Mouse (Mus musculus): ENCODE data around the gene Furin. TPM values are rescaled to one million over a fixed set of nuclear protein-coding genes. Genes with fewer than 3 reads are reported as not detected.
A peak's percentile ranks its signal among the peaks of the same experiment; 100 is the strongest.

Gene Furin
- polyA plus RNA-seq, 1 experiment = 72.7 TPM

DNA sequence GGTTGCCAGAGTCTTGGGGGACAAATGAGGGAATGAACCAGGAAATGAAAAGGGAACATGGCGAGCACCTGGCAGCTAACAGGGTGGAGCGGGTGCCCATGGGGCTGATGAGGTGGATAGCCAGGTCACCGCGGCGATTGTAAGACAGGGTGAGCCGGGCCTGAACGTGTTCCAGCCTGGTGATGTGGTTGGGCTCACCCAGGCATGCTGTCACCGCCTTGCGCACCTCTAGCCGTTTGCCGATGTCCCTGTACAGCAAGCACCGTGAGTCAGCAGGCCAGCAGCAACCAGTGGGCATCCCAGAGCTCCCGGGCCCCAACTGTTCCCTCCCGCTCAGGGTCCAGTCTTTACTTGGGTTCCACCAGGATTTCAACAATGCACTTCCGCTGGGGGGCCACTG, 13.1 kb downstream of the Furin start:
- H3K4me3 ChIP-seq (replicated peaks) = peak overlapping the region; percentile 34
- peaks cover 83% of the 10 kb centered on the region for H3K36me3 ChIP-seq (replicated peaks; ENCODE audit: low read length)
- H3K4me1 ChIP-seq = peaks cover 74% of the 10 kb centered on the region
- no peaks in the 10 kb centered on the region for H3K27me3 ChIP-seq (replicated peaks)
- no peaks in the 10 kb centered on the region for H3K9me3 ChIP-seq
- TF ChIP-seq GATA1 (IDR thresholded peaks at IDR 0.05; ENCODE audit: borderline replicate concordance, low read length) = no peak
- no peak for TF ChIP-seq FLI1 (IDR thresholded peaks at IDR 0.05; ENCODE audit: low read length)

DNA sequence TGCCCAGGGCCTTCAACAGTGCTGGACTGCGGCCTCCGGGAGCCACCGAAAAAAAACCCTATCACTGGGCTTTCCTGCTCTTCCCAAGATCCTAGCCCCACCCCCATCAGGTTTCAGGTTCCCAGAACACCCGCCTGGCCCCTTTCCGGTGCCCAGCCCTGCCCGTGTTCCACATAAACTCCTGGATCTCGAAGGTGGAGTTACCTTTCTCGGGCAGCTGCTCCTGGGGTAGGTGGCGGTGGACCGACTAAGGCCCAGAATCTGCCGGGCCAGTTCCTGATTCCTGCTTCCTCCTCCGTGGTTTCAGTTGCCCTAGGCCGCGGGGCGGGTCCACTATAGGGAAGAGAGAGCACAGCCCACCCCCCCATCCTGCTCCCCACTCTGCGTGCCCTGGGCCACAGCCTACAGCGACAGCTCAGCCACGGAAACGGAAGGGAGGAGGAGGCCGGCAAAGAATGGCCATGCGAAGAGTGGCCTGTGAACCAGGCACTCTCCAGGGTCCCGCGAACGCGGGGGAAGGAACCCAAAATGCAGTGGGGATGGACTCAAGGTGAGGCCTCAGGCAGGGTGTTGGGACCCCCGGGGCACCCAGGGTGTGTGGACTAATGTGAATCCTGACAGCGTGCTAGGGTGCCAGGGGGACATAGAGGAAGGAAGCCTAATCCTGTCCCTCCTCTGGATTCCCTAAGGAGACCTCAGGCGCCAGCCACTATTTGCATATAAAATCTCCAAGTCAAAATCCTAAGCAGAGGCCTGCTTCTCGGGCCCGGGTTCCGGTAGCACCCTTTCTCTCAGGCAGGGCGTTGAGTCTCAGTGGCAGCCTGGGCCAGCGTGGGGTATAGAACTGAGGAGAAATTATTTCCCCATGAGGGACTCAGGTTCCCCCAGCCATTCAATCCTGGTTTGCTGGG, 17.3 kb downstream of the Furin start, which contains the start of gene Fes:
Fes (minus strand) TSS at position 314 of the 911 bp plus-strand sequence.
- TF ChIP-seq GATA1 (IDR thresholded peaks at IDR 0.05; ENCODE audit: borderline replicate concordance, low read length) (no peak), FLI1 (IDR thresholded peaks at IDR 0.05; ENCODE audit: low read length) (no peak)
- H3K27me3 ChIP-seq (replicated peaks) = no peaks in the 10 kb centered on the region
- H3K4me1 ChIP-seq = peaks cover 84% of the 10 kb centered on the region
- peaks cover 78% of the 10 kb centered on the region for H3K36me3 ChIP-seq (replicated peaks; ENCODE audit: low read length)
- peak within 1 kb of the TSS; percentile 95 for H3K4me3 ChIP-seq (replicated peaks)
- H3K9me3 ChIP-seq = no peaks in the 10 kb centered on the region

DNA sequence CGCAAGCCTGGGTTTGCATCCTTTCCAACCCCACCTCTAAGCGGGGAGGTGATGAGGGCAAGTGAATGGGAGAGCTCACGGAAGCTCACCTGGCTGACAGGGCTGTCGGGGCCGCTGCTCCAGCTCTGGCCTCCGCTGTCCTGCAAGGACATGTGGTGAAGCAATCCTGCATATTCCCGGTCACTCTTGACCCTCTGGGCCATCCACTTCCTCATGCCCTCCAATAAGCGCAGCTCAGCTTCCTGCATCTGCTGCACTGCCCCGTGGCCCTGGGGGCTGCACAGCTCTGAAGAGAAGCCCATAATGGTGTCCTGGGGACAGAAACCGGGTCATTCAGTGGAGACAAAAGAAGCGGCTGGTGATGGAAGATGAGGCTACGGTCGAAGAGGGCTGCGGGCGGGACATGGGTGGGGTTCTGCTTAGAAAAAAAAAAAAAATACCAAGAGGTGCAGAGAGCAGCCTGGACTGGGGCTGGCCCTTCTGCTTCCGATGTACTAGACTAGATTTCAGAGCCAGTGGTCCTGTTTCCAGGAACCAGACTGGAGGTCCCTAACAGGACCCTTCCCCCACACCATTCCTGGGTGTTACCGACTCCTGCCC, 18.1 kb downstream of the Furin start:
- H3K4me1 ChIP-seq = peaks cover 85% of the 10 kb centered on the region
- TF ChIP-seq GATA1 (IDR thresholded peaks at IDR 0.05; ENCODE audit: borderline replicate concordance, low read length) = no peak
- no peak for TF ChIP-seq FLI1 (IDR thresholded peaks at IDR 0.05; ENCODE audit: low read length)
- no peaks in the 10 kb centered on the region for H3K27me3 ChIP-seq (replicated peaks)
- H3K4me3 ChIP-seq (replicated peaks) = peak overlapping the region; percentile 95
- peaks cover 78% of the 10 kb centered on the region for H3K36me3 ChIP-seq (replicated peaks; ENCODE audit: low read length)
- H3K9me3 ChIP-seq = no peaks in the 10 kb centered on the region

DNA sequence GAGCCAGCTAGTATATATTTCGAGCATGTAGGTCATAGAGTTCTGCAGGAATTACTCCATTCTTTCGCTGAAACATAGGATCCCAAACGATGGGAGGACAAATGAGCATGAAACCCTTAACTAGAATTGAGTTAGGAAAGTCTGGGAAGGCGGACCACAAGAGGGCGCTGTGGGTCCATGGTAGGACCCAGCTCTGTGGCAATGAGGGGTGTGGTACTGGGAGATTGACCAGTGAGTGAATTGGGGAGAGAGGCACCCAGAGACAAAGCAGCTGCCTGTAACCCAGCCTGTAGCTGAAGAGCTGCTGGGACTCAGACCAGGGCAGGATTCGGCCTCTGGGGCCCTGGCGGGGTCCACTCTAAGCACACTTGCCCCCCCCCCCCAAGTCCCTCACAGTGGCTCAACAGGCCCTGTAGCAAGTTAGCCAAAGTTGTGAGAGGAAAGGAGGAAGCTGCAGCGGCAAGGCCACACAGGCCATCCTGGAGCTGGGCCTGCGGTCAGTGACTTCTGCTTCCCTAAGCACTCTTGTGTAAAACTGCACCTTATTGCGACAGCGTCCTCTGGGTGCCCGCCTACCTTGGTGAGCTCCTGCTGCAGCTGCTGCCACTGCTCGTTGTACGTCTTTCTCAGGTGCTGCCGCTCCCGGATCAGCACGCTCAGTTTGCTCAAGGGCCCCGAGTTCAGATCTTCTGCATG, 18.9 kb downstream of the Furin start:
- H3K4me1 ChIP-seq = peaks cover 88% of the 10 kb centered on the region
- no peak for TF ChIP-seq FLI1 (IDR thresholded peaks at IDR 0.05; ENCODE audit: low read length)
- TF ChIP-seq GATA1 (IDR thresholded peaks at IDR 0.05; ENCODE audit: borderline replicate concordance, low read length) = no peak
- no peaks in the 10 kb centered on the region for H3K27me3 ChIP-seq (replicated peaks)
- no peaks in the 10 kb centered on the region for H3K9me3 ChIP-seq
- H3K4me3 ChIP-seq (replicated peaks) = peak overlapping the region; percentile 95
- peaks cover 78% of the 10 kb centered on the region for H3K36me3 ChIP-seq (replicated peaks; ENCODE audit: low read length)

DNA sequence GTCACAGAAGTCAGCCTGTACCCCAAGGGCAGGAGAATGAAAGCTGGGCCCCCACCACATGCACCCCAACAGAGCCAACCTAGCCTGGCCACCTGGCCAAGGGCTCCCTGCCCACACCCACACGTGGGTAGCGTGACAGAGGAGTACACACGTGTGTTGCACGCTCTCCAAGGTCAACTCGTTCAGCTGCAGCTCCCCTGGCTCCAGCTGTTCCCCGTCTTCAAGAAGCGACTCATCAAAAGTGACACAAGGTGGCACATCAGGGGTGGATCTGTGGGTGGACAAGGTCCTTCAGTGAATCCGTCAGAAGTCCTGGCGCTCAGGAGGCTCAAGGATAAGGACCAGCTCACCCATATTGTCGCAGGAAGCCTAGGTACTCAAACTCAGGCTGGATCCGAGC, 22.3 kb downstream of the Furin start:
- Histone ChIP-seq H3K9me3 (no peaks in the 10 kb centered on the region), H3K4me3 (replicated peaks) (no peak overlapping the region), H3K4me1 (peaks cover 77% of the 10 kb centered on the region), H3K27me3 (replicated peaks) (no peaks in the 10 kb centered on the region), H3K36me3 (replicated peaks; ENCODE audit: low read length) (peaks cover 83% of the 10 kb centered on the region)
- TF ChIP-seq FLI1 (IDR thresholded peaks at IDR 0.05; ENCODE audit: low read length) = no peak
- TF ChIP-seq GATA1 (IDR thresholded peaks at IDR 0.05; ENCODE audit: borderline replicate concordance, low read length) = no peak

DNA sequence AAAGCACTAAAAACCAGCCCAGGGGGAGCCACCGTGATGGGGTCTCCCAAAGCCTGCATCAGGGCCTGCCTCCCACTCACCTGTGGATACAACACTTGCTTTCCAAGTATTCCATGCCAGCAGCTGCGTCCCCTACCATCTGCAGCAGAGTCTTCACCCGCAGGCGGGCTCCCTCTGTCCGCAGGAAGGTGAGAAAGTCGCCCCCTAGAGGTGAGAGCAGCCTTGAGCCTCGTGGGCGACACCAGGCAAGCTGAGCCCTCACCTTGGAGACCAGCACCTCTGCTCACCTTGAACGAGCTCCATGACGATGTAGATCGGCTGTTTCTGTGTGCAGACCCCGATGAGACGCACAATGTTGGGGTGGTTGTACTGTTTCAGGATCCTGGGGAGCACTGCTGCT, 25.7 kb downstream of the Furin start:
- no peak for TF ChIP-seq FLI1 (IDR thresholded peaks at IDR 0.05; ENCODE audit: low read length)
- TF ChIP-seq GATA1 (IDR thresholded peaks at IDR 0.05; ENCODE audit: borderline replicate concordance, low read length) = no peak
- no peaks in the 10 kb centered on the region for H3K27me3 ChIP-seq (replicated peaks)
- H3K4me3 ChIP-seq (replicated peaks) = no peak overlapping the region
- peaks cover 83% of the 10 kb centered on the region for H3K36me3 ChIP-seq (replicated peaks; ENCODE audit: low read length)
- H3K9me3 ChIP-seq = no peaks in the 10 kb centered on the region
- peaks cover 84% of the 10 kb centered on the region for H3K4me1 ChIP-seq

DNA sequence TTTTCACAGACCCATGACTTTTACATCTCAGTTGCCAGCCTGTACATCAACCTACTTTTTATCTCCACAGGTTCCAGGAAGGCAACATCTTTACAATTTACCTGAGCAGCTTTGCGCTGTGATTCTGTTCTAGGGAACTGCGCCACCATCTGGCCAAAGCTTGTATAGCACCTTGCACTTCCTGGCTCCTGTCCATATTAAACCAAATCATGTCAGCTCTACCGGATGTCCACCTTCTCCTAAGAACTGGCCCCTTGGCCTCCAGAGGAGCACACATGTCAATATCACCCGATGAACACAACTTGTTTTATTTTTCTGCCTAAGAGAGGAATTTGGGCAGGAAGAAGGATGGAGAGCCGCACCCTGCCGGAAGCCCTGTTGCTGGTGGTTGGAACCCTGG, 27.8 kb downstream of the Furin start:
- TF ChIP-seq FLI1 (IDR thresholded peaks at IDR 0.05; ENCODE audit: low read length) = no peak
- no peak for TF ChIP-seq GATA1 (IDR thresholded peaks at IDR 0.05; ENCODE audit: borderline replicate concordance, low read length)
- Histone ChIP-seq H3K4me3 (replicated peaks) (no peak overlapping the region), H3K9me3 (no peaks in the 10 kb centered on the region), H3K36me3 (replicated peaks; ENCODE audit: low read length) (peaks cover 64% of the 10 kb centered on the region), H3K4me1 (peaks cover 87% of the 10 kb centered on the region), H3K27me3 (replicated peaks) (no peaks in the 10 kb centered on the region)

DNA sequence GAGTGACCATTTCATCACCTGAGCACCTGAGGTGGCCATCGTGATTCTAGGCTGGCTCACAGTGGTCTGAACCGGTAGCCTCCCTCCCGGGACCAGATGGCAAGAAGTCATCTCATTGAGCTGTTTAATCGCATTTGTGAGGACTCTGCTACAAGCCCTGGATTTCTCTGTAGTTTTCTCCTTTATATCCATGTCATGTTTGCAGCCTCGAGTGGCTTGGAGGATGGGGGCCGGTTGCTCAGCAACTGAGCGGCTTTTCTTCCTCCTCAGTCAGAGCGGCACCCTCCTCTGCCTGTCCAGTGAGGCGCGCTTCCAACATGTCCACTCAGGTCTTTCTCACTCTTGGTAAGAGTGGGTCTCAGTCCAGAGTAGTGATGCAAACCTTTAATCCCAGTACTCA, 29.0 kb downstream of the Furin start:
- peaks cover 89% of the 10 kb centered on the region for H3K4me1 ChIP-seq
- H3K4me3 ChIP-seq (replicated peaks) = no peak overlapping the region
- TF ChIP-seq GATA1 (IDR thresholded peaks at IDR 0.05; ENCODE audit: borderline replicate concordance, low read length) = no peak
- no peak for TF ChIP-seq FLI1 (IDR thresholded peaks at IDR 0.05; ENCODE audit: low read length)

DNA sequence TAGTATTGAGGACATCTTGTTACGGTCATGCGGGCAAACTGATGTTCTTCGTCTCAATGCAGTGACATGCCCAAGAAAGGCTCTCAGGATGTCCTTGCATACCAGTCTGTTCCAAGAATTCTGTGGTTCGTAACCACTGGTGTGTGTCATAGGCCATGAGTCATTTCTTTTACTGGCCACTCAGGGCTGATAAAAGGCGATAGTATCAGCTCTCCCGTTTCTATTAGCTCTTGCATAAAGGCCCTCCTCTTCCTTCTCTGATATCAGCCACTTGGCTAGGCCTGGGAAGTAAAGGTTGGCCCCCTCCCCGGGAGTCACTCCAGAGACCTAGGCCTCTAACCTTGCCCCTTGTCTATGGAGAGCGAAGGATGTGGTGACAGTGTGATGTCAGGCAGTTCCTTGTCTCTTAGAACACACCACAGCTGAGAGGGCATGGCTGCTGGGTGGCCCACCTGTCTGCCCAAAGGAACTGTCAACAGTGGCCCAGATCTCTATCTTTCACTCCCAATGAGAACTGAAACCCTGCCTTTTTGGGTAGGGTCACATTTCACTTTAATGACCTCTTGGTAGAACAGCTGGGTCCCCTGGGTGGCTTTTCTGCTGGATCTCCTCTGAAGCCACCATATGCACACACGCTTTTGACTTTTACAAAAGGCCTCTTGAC, 29.7 kb downstream of the Furin start:
- Histone ChIP-seq H3K27me3 (replicated peaks) (no peaks in the 10 kb centered on the region), H3K9me3 (no peaks in the 10 kb centered on the region), H3K4me1 (peaks cover 84% of the 10 kb centered on the region), H3K4me3 (replicated peaks) (peak overlapping the region; percentile 85), H3K36me3 (replicated peaks; ENCODE audit: low read length) (peaks cover 45% of the 10 kb centered on the region)
- no peak for TF ChIP-seq FLI1 (IDR thresholded peaks at IDR 0.05; ENCODE audit: low read length)
- peak; percentile 86 for TF ChIP-seq GATA1 (IDR thresholded peaks at IDR 0.05; ENCODE audit: borderline replicate concordance, low read length)

More for the DNA sequence above, 29.0 kb downstream of the Furin start:
- Histone ChIP-seq H3K9me3 (no peaks in the 10 kb centered on the region), H3K27me3 (replicated peaks) (no peaks in the 10 kb centered on the region), H3K36me3 (replicated peaks; ENCODE audit: low read length) (peaks cover 51% of the 10 kb centered on the region)

All from megakaryocyte, embryonic 14.5 days (primary cell).